Mouse (Mus musculus) NIH3T3 (cell line): ENCODE data around the gene Plod1.

ENCODE experiments used
- DNase-seq: peaks from one replicate; pipeline ENCODE4 v3.0.0-alpha.2; 2012; ENCODE audit warnings: low read depth

Plod1 gene

GRCm38 (mm10) chr4:147938148-147939096 lies 1.9 kb upstream of the Plod1 start:
- peak; percentile 64 for DNase-seq

- no peak for DNase-seq
These were observed 919 bp upstream of the Plod1 start for GRCm38 (mm10) chr4:147937486-147937885.

GRCm38 (mm10) chr4:147937021-147937420 lies 454 bp upstream of the Plod1 start:
- no peak for DNase-seq

- DNase-seq = peak; percentile 13
These were observed 663 bp downstream of the Plod1 start for GRCm38 (mm10) chr4:147935904-147936303.

- DNase-seq = no peak
These were observed 2.0 kb downstream of the Plod1 start for GRCm38 (mm10) chr4:147934611-147935010.

- no peak for DNase-seq
These were observed 2.4 kb downstream of the Plod1 start for GRCm38 (mm10) chr4:147934134-147934533.

GRCm38 (mm10) chr4:147930946-147931345 lies 5.6 kb downstream of the Plod1 start:
- no peak for DNase-seq

GRCm38 (mm10) chr4:147928540-147928939 lies 8.0 kb downstream of the Plod1 start:
- no peak for DNase-seq

- DNase-seq = no peak
These were observed 8.4 kb downstream of the Plod1 start for GRCm38 (mm10) chr4:147928136-147928535.

- DNase-seq = no peak
These were observed 8.9 kb downstream of the Plod1 start for GRCm38 (mm10) chr4:147927705-147928104.

- no peak for DNase-seq
These were observed 14.2 kb downstream of the Plod1 start for GRCm38 (mm10) chr4:147922341-147922740.

GRCm38 (mm10) chr4:147920973-147921372 lies 15.6 kb downstream of the Plod1 start:
- no peak for DNase-seq

GRCm38 (mm10) chr4:147918459-147919121 lies 18.0 kb downstream of the Plod1 start:
- peak; percentile 77 for DNase-seq

GRCm38 (mm10) chr4:147909486-147909885 lies 27.1 kb downstream of the Plod1 start:
- no peak for DNase-seq

GRCm38 (mm10) chr4:147906230-147906629 lies 30.3 kb downstream of the Plod1 start:
- peak; percentile 88 for DNase-seq

- DNase-seq = no peak
These were observed 31.4 kb downstream of the Plod1 start for GRCm38 (mm10) chr4:147905090-147905659.

- DNase-seq = peak; percentile 88
These were observed 32.1 kb downstream of the Plod1 start, which contains the start of gene Mfn2 for GRCm38 (mm10) chr4:147904313-147905089. Gene Mfn2, minus strand, starts transcription at chr4:147904704.

- no peak for DNase-seq
These were observed 33.0 kb downstream of the Plod1 start for GRCm38 (mm10) chr4:147903601-147904000.

- DNase-seq = no peak
These were observed 33.6 kb downstream of the Plod1 start for GRCm38 (mm10) chr4:147902906-147903500.

GRCm38 (mm10) chr4:147900452-147900851 lies 36.1 kb downstream of the Plod1 start:
- no peak for DNase-seq

GRCm38 (mm10) chr4:147897348-147897747 lies 39.2 kb downstream of the Plod1 start:
- DNase-seq = no peak
